Mouse (Mus musculus): ENCODE data around the gene Spag7.
A peak's percentile ranks its signal among the peaks of the same experiment; 100 is the strongest.

GRCm38 (mm10) chr11:70649185-70649734 is 20.0 kb downstream of the Spag7 start:
- TF ChIP-seq POLR2A (IDR thresholded peaks at IDR 0.05; ENCODE audit: low read depth, low read length): 0 out of 2 replicates have a peak, but pooled peaks have one; percentile 6
- TF ChIP-seq CTCF (IDR thresholded peaks at IDR 0.05; ENCODE audit: borderline replicate concordance, insufficient read depth, low read length): no peak

Data from embryonic fibroblast, embryonic 13.5 days (primary cell).